Mouse (Mus musculus) myocyte (in vitro differentiated cells): ENCODE measurements at regions not wholly inside any gene's neighbourhood (a gene's known extent, or its start where the extent isn't known, plus 50 kb on each side); places are given as distances from the start of the nearest gene placed in this dataset.

Source experiments
- H3K27me3 ChIP-seq: one replicate; pipeline ENCODE4 v1.6.1; 2011; ENCODE audit not compliant: control insufficient read depth, insufficient read depth, insufficient read length
- H3K36me3 ChIP-seq: one replicate; pipeline ENCODE4 v1.6.1; 2011; ENCODE audit not compliant: control insufficient read depth, insufficient read depth
- H3K4me2 ChIP-seq: one replicate; pipeline ENCODE4 v1.6.1; 2011; ENCODE audit warnings: low read depth, control low read depth
- H3K4me3 ChIP-seq: one replicate; pipeline ENCODE4 v1.5.1; 2011; ENCODE audit warnings: mild to moderate bottlenecking, control low read depth, moderate library complexity
- H3K79me2 ChIP-seq: one replicate; pipeline ENCODE4 v1.6.1; 2011; ENCODE audit not compliant: control insufficient read depth, insufficient read depth
- H3ac ChIP-seq: one replicate; pipeline ENCODE4 v1.6.1; 2011; ENCODE audit not compliant: control insufficient read depth, insufficient read length
- CEBPB ChIP-seq: IDR thresholded peaks from 2 replicates; pipeline ENCODE4 v1.6.1; 2011; ENCODE audit warnings: mild to moderate bottlenecking, moderate library complexity; ENCODE audit not compliant: poor library complexity, insufficient read depth, severe bottlenecking
- E2F4 ChIP-seq: IDR thresholded peaks from one replicate; pipeline ENCODE4 v1.6.1; 2011; ENCODE audit warnings: mild to moderate bottlenecking, control low read depth, moderate library complexity; ENCODE audit not compliant: insufficient read depth
- MAX ChIP-seq: IDR thresholded peaks from one replicate; pipeline ENCODE4 v1.6.1; 2011; ENCODE audit warnings: low read depth, mild to moderate bottlenecking, control low read depth
- MYOD1 ChIP-seq, 3 experiments: IDR thresholded peaks; one replicate each; pipeline ENCODE4 v1.6.1; 2011; ENCODE audit warnings: control low read depth in 2 of 3, low read depth in 2 of 3, mild to moderate bottlenecking in 2 of 3, moderate library complexity in 1 of 3; ENCODE audit not compliant: insufficient read length in 2 of 3, control insufficient read depth in 1 of 3
- MYOG ChIP-seq, 3 experiments: IDR thresholded peaks; one replicate each; pipeline ENCODE4 v1.6.1; 2011; ENCODE audit warnings: control low read depth in 2 of 3, low read depth in 2 of 3, mild to moderate bottlenecking in 2 of 3; ENCODE audit not compliant: insufficient read length in 2 of 3, control insufficient read depth in 1 of 3, insufficient read depth in 1 of 3
- POLR2A ChIP-seq: IDR thresholded peaks from one replicate; pipeline ENCODE4 v1.6.1; 2011; ENCODE audit warnings: low read depth, mild to moderate bottlenecking, control low read depth, moderate library complexity; ENCODE audit not compliant: insufficient read length
- POLR2AphosphoS2 ChIP-seq: IDR thresholded peaks from one replicate; pipeline ENCODE4 v1.6.1; 2011; ENCODE audit warnings: low read depth, control low read depth; ENCODE audit not compliant: insufficient read length
- REST ChIP-seq: IDR thresholded peaks from one replicate; pipeline ENCODE4 v1.6.1; 2011; ENCODE audit warnings: mild to moderate bottlenecking, control low read depth, moderate library complexity; ENCODE audit not compliant: insufficient read depth, insufficient read length
- SRF ChIP-seq: IDR thresholded peaks from one replicate; pipeline ENCODE4 v1.6.1; 2011; ENCODE audit warnings: low read depth; ENCODE audit not compliant: control insufficient read depth, insufficient read length
- TCF12 ChIP-seq: IDR thresholded peaks from one replicate; pipeline ENCODE4 v1.6.1; 2011; ENCODE audit warnings: mild to moderate bottlenecking, control low read depth; ENCODE audit not compliant: poor library complexity, insufficient read depth, severe bottlenecking
- TCF3 ChIP-seq: IDR thresholded peaks from one replicate; pipeline ENCODE4 v1.6.1; 2011; ENCODE audit warnings: low read depth, control low read depth; ENCODE audit not compliant: insufficient read length
- USF1 ChIP-seq: IDR thresholded peaks from one replicate; pipeline ENCODE4 v1.6.1; 2011; ENCODE audit warnings: low read depth, mild to moderate bottlenecking, control low read depth, moderate library complexity

GRCm38 (mm10) chr8:8133001-8133785, 527.8 kb downstream of the Efnb2 start:
- H3ac ChIP-seq: no peak overlapping the region
- H3K4me3 ChIP-seq: no peak overlapping the region
- H3K27me3 ChIP-seq: no peaks in the 10 kb centered on the region
- no peaks in the 10 kb centered on the region for H3K79me2 ChIP-seq
- H3K4me2 ChIP-seq: no peak overlapping the region
- no peaks in the 10 kb centered on the region for H3K36me3 ChIP-seq
- no peak for TF ChIP-seq TCF12
- TF ChIP-seq MYOG (IDR thresholded peaks at IDR 0.05; ENCODE audit: control insufficient read depth in 1 of 3, insufficient read depth in 1 of 3, insufficient read length in 2 of 3, low read depth in 2 of 3): no peak
- no peak for TF ChIP-seq E2F4
- TF ChIP-seq TCF3: no peak
- no peak for TF ChIP-seq USF1
- no peak for TF ChIP-seq REST

GRCm38 (mm10) chr8:8131961-8132376, 529.1 kb downstream of the Efnb2 start:
- Histone ChIP-seq H3ac (no peak overlapping the region), H3K27me3 (no peaks in the 10 kb centered on the region), H3K4me3 (no peak overlapping the region), H3K4me2 (no peak overlapping the region), H3K36me3 (no peaks in the 10 kb centered on the region), H3K79me2 (no peaks in the 10 kb centered on the region)
- no peak for TF ChIP-seq TCF3
- TF ChIP-seq POLR2AphosphoS2: no peak
- TF ChIP-seq USF1: no peak
- no peak for TF ChIP-seq POLR2A
- TF ChIP-seq E2F4: no peak

GRCm38 (mm10) chr8:8130806-8131205, 530.2 kb downstream of the Efnb2 start:
- no peaks in the 10 kb centered on the region for H3K36me3 ChIP-seq
- TF ChIP-seq E2F4 (no peak), POLR2A (no peak), REST (no peak), SRF (no peak), TCF3 (no peak), MYOD1 (IDR thresholded peaks at IDR 0.05; ENCODE audit: control insufficient read depth in 1 of 3, insufficient read length in 2 of 3, low read depth in 2 of 3) (no peak), TCF12 (no peak), MAX (no peak), MYOG (IDR thresholded peaks at IDR 0.05; ENCODE audit: control insufficient read depth in 1 of 3, insufficient read depth in 1 of 3, insufficient read length in 2 of 3, low read depth in 2 of 3) (no peak), CEBPB (no peak), USF1 (no peak), POLR2AphosphoS2 (no peak)
- no peaks in the 10 kb centered on the region for H3K79me2 ChIP-seq
- H3K4me3 ChIP-seq: no peak overlapping the region
- no peak overlapping the region for H3K4me2 ChIP-seq
- H3ac ChIP-seq: no peak overlapping the region
- H3K27me3 ChIP-seq: no peaks in the 10 kb centered on the region

GRCm38 (mm10) chr8:8115595-8116429, 545.2 kb downstream of the Efnb2 start:
- no peak for TF ChIP-seq REST
- TF ChIP-seq E2F4: no peak
- no peak for TF ChIP-seq MYOD1 (IDR thresholded peaks at IDR 0.05; ENCODE audit: control insufficient read depth in 1 of 3, insufficient read length in 2 of 3, low read depth in 2 of 3)
- no peak for TF ChIP-seq MYOG (IDR thresholded peaks at IDR 0.05; ENCODE audit: control insufficient read depth in 1 of 3, insufficient read depth in 1 of 3, insufficient read length in 2 of 3, low read depth in 2 of 3)
- TF ChIP-seq TCF3: no peak
- no peak for TF ChIP-seq POLR2A
- TF ChIP-seq USF1: no peak
- TF ChIP-seq SRF: no peak
- TF ChIP-seq CEBPB: no peak
- no peak for TF ChIP-seq POLR2AphosphoS2
- TF ChIP-seq MAX: no peak
- H3K79me2 ChIP-seq: no peaks in the 10 kb centered on the region
- H3K27me3 ChIP-seq: no peaks in the 10 kb centered on the region
- H3K4me2 ChIP-seq: no peak overlapping the region
- no peak overlapping the region for H3K4me3 ChIP-seq
- no peak overlapping the region for H3ac ChIP-seq
- H3K36me3 ChIP-seq: no peaks in the 10 kb centered on the region
